Mouse (Mus musculus) thymus, adult 18-20 months (tissue): Measurements from ENCODE around the gene Htr2c.

ENCODE experiments used
- DNase-seq, 2 experiments: peaks; one replicate each; pipeline ENCODE4 v3.0.0; 2022; ENCODE audit warnings: mixed read lengths in 2 of 2

The Htr2c gene

DNA sequence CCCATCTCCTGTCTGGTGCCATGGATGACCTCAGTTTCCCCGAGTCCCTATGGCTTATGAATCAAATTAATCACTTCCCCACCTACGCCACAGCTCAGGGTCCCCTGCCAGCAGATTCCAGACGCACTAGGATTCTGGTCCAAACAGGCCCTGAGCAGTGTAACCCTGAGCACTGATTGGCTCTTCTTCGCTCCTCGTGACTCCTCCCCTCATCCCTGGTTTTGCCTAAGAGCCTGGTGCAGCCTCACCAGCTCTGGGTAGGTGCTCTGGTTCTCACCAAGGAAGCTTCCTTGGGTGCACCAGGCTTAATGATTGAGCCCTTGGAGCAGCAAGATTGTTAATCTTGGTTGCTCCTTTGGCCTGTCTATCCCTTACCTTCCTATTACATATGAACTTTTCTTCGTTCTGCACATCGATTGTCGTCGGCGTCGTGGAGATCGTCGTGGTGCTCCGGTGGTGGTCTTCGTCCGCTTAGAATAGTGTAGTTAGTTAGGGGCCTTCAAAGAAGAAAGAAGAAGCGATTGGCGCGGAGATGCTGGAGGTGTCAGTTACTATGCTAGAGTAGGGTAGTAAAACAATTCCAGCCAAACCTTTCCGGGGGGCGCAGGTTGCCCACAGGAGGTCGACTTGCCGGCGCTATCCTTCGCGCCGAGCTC lies at the start of gene Htr2c:
Gene Htr2c (plus strand): TSS at position 256 of the 656 bp plus-strand sequence.
- no peak for DNase-seq

DNA sequence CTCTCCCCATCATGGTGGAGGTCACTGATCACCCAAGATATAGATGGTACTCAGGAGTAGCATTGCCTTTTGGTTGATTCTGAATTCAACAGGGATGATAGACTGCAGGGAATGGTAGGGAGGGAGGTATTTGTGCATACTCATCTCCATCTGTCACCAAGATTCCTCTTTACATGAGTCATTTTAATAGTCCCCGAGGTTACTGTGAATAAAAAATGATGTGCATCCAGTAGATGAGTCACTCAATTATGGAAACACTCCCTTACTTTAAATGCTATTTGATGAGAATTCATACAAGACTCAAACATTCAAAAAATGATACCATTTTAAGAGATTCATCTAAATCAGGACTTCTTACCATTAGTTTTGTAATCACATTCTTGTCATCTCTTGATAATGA lies 34.1 kb upstream of the Htr2c start:
- DNase-seq: no peak

DNA sequence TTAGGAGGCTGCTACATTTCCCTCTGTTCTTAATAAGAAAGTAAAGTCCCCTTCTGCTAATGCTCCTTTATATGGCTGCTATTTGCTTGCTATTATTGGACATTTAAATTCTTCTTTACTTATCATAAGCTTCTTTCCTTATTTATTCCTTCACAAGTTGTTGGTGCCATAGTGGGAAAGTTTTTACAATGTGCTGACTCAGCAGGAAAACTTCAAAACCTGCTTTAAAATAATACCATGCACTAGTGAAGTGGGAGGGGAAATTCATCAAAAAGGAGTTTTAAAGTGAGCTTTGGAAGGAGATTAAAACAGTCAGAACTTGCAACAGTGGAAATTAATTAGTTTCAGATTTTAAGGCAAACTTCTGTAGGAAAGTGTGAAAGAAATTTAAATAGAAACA lies 26.0 kb upstream of the Htr2c start:
- no peak for DNase-seq

DNA sequence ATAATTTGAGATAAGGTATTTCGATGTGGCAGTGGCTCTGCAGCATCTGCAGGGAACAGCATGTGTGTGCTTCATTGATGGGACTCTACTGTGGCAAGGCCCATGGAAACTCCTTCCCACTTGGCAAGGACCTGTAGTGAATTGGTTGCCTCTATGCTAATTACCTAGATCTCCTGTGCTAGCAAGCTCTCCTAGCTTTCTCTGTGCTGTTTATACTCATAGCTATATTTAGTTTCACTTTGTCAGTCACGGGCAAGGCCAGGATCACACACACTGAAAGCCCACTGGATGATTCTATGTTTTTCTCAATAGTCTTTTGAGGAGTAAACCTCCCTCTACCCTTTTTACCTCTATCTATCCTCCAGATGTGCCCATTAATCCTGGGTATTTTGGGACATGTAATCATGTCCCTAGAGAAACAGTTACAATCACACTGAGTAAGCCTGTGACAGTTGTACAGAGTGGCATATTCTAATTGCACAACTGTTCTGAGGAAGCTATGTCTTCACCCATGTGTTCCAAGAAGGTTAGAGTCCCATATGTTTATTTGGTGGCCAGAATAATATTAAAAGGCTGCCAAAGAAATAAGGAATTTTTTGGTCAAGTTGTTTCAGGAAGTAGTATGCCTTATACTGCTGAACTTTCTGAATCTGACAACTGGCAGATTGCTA lies 16.0 kb upstream of the Htr2c start:
- no peak for DNase-seq

- no peak for DNase-seq
Measured at GRCm38 (mm10) chrX:146946996-146947395, 15.3 kb upstream of the Htr2c start.

DNA sequence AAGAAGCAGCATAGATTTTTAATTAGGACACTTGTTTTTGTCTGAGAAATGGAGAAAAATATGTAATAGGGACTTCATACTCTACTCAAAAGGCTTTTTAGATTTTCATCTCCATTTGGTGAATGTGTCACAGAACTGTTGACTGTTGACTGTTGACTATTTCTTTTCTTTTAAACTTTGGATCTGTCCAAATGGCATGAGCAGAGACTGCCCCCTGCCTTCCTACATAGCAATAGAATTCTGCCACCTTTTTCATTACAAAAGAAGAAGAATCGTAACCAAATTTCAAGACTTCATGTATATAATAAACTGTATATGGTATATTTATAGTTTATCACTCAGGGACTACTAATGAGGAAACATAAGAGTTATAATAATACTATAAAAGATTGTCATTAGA lies 3.7 kb upstream of the Htr2c start:
- no peak for DNase-seq

GRCm38 (mm10) chrX:146959960-146960359 lies 2.4 kb upstream of the Htr2c start:
- DNase-seq: no peak

DNA sequence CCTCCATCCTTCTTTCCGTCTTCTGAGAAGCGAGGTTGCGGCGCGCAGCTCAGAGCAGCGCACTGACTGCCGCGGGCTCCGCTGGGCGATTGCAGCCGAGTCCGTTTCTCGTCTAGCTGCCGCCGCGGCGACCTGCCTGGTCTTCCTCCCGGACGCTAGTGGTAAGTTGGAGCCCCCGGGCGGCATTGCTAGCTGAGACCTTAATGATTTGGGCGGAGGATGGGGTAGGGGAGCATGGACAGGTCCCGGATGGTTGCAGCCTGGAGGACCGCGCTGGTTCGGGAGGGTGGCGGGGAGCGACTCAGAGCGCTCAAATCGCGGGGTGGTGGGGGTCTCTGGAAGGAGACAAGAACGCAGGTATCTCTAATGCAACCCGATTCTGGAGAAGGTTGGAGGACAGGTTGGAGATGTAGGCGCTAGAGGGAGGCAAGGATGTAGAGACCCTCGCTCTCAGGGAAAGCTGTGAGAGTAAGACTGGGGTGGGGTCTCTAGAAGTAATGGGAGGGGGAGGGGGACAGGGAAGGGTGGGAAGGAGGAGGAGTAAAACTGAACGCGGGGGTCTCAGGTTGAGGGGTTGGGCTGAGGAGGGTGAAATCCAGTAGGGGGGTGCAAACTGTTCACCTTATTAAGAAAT lies 718 bp downstream of the Htr2c start:
- DNase-seq: no peak

DNA sequence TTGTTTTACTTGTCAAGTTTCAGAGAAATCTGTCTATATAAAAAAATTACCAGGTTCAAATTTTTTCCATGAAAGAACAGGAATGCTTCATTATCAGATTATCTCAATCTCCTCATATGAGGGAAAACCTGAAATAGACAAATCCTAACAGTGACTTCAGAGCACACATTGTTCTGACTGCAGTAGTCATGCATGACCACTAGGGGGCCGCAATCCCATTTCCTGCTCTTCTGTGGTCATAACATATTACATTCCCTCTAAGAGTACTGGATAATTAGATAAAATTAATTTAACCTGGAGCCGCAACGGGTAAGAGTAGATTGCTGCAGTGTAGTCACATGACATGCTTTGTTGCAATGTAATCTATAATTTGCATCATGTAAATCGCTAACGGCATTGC lies 17.6 kb downstream of the Htr2c start:
- DNase-seq: no peak

- no peak for DNase-seq
Measured at GRCm38 (mm10) chrX:147055730-147056129, 93.4 kb downstream of the Htr2c start.

- DNase-seq: no peak
Measured at GRCm38 (mm10) chrX:147071622-147072021, 109.3 kb downstream of the Htr2c start.

DNA sequence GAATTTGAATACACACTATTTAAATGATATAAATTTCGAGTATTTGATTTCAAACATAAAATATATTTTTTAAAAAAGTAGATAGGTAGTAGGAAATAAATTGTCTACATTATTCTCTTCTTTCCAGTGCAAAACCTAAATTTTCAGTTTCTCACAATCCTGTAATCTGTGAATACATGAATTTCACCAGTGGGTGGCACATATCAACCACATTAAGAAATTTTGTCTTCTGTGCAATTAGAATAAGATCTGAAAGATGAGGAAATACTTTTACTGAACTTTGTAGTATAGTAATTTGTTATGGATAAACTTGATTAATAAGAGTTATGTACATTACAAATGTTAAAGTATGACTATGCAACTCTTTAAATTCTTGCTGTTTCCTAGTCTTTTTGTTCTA lies 156.8 kb downstream of the Htr2c start:
- no peak for DNase-seq

DNA sequence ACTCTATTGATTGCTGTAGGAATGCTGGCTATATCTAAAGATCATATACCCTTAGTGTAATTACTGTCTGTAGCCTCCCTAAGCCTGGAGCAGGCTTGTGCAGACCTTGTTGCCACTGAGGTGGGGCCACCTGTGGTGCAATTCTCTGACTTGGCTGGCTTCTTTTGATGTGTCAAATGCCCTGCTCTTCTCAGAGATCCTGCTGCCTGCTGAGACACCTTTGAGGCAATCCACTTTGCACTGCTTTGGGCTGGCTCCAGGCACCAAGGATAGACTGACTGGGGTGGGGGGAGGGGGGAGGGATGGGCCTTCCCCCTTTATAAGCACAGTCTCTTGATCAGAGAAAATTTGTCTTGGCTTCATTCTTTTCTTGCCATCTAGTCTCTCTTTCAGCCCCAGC lies 252.9 kb downstream of the Htr2c start:
- DNase-seq: no peak

DNA sequence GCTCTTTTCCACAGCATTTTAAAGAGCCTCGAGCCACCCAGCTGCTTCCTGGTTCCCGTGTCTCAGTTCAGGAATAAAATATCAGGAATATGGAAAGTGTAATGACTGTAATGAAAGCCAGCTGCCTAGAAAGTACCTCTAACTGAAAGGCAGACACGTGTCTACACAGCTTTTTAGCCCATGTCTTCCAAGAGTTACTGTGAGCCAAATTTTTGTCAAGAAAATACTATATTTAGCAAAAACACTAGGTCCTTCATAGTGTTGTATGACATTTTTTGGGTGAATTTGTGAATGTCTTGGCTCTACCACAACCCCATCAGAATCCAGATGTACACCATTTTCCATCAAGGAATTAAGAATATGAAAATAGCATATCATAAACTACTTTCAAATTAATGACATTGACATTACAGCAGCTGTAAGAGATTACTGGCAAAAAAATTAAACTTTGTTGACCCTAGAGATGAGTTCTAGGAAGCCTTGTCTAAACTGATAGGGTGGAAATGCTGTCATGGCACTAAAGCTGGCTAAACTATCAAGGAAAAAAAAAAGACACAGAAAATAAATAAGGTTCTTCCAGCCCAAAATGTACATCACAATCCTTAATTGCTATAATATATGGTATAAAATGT lies 255.2 kb downstream of the Htr2c start:
- DNase-seq: no peak

DNA sequence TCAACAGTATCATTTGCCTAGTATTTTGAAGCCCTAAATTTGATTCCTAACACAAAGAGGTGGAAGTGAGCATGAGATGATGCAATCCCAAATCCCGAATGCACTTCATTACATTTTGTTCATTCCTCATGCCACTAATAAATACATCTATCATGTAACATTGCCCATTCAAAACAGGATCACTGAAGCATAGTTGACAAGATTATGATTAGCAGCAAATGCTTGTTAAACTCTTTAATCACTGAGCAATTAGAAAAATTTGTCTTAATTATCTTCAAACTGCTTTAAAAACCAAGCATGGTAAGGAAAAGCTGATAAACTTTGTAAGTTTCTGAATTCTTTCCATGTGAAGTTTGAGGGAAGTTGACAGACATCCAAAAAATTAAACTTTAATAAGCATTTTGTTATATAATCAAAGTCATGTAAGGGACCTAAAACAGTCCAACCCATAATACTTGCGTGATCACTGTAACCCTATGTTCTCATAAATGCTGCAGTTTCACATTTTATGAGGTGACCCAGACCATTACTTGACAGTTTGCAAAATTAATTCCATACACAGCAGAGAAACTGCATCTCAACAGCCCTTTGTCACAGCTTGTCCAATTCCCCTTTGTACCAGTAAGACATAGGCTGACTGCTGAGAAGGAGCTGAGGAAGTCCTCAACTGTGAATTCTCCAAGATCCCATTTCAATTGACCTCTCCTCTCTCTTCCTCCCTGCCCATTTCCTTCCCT lies 276.7 kb downstream of the Htr2c start:
- DNase-seq: no peak
